Mouse (Mus musculus) adrenal gland, postnatal 25 days (tissue): Measurements from ENCODE around the gene Zfp827. TPM values are rescaled to one million over a fixed set of nuclear protein-coding genes. Genes with fewer than 3 reads are reported as not detected.

ENCODE experiments used
- DNase-seq: peaks from one replicate; pipeline ENCODE4 v3.0.0; 2021; ENCODE audit warnings: mixed read lengths
- total RNA-seq: library from RNA; stranded (reverse); gene quantifications from 2 replicates; pipeline ENCODE4 v1.2.3, GENCODE M21; 2021

The Zfp827 gene
- total RNA-seq, 1 experiment from 2014 or later: 15.1 TPM

DNA sequence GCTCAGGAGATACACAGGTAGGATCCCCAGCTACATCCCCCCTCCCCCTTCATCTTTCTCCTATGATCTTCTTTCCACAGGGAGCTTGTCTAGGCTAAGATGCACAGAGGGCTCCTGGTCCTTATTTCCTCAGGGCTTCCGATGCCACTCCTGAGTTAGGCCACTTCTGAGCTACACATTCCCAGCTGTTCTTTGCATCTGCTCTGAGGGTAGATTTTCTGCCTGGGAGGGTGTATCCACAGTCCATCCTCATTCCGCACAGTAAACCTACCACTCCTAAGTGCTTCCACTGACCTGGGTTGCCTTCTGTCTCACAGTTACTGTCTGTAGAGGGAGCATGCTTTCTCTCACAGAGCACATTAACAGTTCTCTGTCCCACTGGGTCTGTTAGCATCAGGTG is 37.7 kb downstream of the Zfp827 start:
- DNase-seq: no peak

DNA sequence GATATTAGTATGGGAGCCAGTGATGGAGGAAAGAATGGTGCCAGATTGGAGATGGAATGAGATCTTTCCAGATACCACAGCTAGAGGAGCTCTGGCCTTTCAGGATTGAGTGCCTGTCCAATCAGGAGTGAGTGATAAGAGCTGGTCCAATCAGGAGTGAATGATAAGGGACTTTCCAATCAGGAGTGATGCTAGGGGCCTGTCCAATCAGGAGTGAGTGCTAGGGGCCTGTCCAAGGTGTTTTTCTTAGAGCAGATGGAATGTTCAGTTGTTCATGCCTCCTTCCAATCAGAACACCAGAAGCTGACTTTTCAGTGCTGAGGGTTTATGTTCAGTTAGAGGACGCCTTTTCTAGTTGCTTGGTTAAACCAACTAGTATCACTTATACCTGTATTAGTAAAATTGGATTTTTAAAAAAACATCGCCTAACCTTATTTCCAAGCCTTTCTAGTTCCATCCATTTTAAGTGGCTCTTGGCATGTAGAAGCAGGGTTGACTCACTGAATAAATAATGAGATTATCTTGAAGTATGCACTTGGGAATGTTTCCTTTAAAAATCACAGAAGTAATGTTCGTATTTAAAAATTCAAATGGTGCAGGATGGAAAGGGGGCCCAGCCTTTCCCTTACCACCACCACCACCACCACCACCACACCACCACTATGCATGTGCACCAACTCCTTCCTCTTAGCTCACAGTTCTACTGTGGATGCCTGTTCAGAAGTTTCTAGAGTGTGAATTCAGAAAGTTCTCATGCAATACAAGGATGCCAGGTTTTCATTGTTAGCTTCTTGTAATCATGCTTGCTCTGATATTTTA is 39.8 kb downstream of the Zfp827 start:
- no peak for DNase-seq

DNA sequence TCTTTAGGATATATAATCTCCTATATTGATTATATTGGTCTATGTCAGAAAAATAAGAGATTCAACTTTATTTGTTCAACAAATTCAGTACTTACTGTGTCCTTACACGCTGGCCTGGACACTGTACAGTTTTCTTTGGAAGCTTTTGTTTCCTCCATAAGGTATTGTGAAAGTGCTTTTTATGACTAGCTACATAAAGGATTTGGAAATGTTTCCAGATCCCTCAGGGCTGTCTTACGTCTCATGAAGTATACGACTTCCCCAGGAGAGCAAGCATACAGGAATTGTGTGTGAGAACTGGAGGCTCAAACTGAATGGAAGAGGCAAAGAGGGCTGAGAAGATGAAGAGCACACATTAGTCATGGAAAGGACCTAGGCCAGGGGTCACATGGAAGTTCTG is 45.1 kb downstream of the Zfp827 start:
- no peak for DNase-seq

DNA sequence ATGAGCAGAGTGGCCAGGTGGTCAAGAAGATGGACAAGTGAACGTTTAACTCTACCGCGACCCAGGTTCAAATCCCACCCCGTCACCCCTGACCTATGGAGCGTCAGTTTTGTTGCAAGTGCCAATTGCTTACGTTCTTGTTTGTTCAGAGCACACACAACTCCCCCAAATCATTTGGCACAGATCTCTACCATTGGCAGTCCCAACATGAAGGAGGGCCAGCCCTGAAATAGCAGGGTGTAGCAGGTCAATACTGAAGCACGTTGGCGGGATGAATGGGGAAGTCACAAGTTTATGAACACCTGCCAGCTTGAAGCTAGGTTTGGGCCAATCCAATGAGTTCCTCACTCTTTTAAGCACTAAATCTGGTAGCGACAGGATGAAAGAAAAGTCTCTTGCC is 46.7 kb downstream of the Zfp827 start:
- no peak for DNase-seq

DNA sequence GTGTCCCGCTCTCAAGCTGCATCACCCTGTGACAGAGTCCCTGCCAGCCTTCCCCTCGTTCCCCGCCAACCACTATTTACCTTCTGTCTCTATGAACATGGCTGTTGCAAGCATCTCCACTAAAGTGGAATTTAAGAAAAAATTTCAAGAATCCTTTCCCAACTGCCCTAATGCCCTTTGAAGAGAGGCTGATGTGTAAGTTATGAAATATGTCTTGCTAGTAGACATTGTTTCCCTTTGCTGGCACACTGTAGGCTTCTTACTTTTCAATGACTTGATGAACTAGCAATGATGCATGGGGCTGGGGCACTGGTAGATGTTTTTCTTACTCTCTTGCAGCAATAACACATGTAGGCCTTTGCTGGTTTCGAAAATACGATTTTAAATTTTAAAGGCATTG is 49.0 kb downstream of the Zfp827 start:
- no peak for DNase-seq

- no peak for DNase-seq
Measured at GRCm38 (mm10) chr8:79078556-79079195, 50.4 kb downstream of the Zfp827 start.

DNA sequence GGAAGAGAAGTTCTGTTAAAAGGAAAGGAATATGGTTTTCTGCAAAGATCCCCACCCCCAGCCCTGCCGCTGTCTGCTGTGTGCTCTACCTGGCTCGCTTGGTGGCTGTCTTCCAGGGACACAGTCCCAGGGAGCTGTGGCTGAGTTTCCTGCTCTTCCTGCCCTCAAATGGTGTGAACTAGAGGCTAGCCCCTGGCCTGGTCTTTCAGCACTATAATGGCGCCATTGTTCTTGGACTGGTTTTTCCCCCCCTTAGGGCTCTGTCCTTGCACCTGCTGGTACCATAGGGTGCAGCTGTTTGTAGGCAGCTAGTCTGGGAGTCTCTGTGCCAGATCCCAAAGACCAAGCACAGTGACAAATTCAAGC is 50.9 kb downstream of the Zfp827 start:
- no peak for DNase-seq

DNA sequence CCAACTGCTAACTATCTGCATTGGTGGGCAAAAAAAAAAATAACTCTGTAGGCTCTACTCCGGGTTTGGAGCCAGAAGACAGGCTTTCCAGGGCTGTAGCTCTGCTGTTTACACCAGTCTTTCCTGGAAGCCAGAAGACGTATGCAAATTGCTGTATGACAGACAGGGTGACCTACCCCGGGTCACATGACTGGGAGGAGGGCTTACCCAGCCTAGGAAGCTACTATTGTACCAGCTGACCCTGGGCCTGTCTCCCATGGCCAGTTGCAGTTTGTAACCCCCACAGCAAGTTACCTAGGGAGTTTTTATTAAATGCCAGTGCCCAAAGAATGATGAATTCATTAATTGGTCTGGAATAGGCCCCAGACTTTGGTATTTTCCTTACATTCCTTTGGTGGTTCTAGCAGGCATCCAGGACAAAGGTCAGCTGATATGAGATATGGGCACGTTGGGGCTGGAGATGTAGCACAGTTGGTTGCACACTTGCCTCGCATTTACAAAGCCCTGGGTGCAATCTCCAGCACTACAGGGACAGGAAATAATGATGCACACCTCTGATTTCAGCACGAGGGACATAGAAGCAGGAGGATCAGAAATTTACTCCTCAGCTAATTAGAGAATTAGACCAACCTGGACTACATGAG is 52.0 kb downstream of the Zfp827 start:
- DNase-seq: no peak

GRCm38 (mm10) chr8:79081333-79081732 is 53.1 kb downstream of the Zfp827 start:
- DNase-seq: no peak

- no peak for DNase-seq
Measured at GRCm38 (mm10) chr8:79081955-79082354, 53.7 kb downstream of the Zfp827 start.

DNA sequence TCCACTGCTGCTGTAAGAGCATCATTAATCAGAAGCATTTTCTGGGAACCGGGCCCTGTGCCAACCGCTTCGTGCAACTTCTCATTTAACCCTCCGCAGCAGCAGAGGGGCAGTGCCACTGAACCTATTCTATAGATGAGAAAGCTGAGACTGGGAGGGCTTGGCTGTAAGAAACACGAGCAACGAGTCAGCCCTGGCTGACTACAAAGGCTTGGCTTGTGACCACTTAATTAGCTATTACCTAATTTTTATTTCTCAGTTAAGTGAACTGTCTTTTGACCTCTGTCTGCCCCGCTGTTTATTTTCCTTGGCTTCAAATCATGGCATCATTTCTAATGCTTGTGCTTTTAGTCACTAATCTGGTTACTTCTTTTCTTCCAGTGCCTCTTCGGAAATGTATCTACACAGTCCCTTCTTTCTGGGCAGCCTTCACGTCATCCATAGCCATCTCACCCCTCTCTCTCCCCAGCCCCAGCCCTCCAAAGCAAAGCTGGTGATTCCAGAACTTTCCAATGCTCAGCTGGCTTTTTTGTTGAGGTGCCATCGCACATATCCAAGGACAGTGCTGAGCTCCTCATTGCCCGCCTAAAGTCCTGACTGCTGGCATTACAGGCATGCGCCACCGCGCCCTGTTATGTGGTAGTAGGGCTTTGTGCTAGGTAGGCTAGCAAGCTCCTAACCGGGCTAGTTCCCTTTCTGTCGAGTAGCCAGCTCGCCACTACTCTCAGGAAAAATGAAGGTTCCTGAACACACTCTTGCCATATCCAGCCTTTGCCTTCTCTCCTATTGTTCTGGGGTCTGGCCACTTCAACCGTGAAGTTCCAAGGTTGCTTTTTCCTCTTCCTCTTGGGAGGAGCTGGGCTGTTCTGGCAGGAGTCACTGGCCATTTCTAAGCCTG is 55.5 kb downstream of the Zfp827 start:
- peak; percentile 80 for DNase-seq

DNA sequence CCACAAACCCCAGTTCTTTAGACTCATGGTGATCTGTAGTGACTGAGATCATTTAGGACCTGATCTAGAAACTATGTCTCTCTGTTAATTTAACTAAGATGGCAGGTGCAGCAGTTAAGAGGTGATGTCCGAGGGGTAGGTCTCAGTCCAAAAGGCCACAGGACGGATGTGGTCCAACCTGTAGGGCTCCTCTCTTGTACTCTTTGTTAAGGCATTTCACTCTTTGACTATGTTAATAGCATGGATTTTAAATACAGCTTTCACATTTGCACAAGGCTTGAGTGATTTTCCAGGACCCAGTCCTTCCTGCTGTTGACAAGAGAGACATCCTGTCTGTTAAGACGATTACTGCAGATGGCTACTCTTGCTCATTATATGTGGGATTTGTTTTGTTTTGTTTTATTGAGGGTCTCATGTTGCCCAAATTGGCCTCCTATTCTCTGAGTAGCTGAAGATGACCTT is 56.2 kb downstream of the Zfp827 start:
- DNase-seq: no peak

- DNase-seq: no peak
Measured at GRCm38 (mm10) chr8:79094422-79094821, 66.2 kb downstream of the Zfp827 start.

- DNase-seq: no peak
Measured at GRCm38 (mm10) chr8:79095162-79095561, 66.9 kb downstream of the Zfp827 start.

DNA sequence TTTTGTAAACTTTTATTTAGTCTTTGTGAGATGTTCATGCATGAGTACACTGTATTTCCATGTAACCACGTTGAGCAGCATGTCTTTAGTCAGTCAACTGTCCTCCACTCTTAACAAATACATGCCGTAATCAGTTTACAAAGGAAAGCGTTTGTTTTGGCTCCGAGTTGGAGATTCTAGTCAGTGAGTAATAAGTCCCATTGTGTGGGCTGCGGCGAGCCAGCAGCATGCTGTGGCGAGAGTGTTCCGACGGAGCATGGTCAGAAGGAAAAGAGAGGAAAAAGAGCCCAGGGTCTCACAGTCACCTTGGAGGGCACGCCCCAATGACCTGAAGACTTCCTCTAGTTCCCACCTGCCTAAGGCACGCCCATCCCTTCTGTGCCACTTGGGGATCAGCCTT is 68.7 kb downstream of the Zfp827 start:
- DNase-seq: no peak

GRCm38 (mm10) chr8:79102707-79103106 is 74.5 kb downstream of the Zfp827 start:
- no peak for DNase-seq

- DNase-seq: no peak
Measured at GRCm38 (mm10) chr8:79103185-79103878, 75.1 kb downstream of the Zfp827 start.

- DNase-seq: no peak
Measured at GRCm38 (mm10) chr8:79103923-79104580, 75.8 kb downstream of the Zfp827 start.

GRCm38 (mm10) chr8:79104634-79105033 is 76.4 kb downstream of the Zfp827 start:
- DNase-seq: no peak

DNA sequence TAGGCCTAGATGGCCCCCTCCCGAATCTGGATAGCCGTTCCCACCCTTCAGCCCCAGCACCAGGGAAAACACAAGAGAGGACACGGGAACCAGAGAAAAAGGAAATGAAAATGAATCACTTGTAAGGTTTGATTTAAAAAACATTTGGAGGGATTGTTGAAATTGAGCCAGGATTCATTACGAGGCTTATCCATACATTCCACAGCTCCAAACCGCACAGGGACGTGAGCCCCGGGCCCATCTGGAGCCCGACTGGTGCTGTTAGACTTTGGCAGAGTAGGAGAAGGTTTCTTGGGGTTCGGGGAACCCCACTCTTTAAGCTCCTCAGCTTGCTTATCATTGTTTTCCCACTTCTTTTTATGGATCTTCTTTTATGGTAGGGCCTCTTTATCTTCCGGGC is 76.9 kb downstream of the Zfp827 start:
- DNase-seq: no peak

DNA sequence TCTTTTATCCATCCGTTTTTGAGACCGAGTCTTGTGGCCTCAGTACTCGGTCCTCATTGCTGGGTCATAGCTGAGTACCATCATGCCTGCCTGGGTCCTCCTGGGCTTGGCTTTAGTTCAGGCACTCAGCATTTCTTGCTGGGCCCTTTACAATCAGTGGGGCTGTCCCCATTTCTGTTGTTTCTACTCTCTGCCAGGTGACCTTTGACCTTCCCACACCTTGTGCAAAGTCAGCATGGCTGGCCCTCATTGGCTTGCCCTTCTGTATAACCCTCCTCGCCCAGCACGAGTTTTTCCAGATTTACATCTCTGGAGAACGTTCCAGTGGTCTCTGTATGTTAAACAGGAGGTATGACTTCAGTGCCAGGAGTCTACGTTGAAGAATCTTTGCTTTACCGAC is 83.2 kb downstream of the Zfp827 start:
- no peak for DNase-seq
